Mouse (Mus musculus) layer of hippocampus, adult 2 months (tissue): ENCODE measurements around the gene Tmem220. TPM values are rescaled to one million over a fixed set of nuclear protein-coding genes. Genes with fewer than 3 reads are reported as not detected.

Source experiments
- DNase-seq, 2 experiments: peaks; one replicate each; pipeline ENCODE4 v3.0.0; 2022; ENCODE audit warnings: low spot score in 2 of 2
- H3K27ac ChIP-seq: fragments of 200-600 bp; 2 replicates; pipeline ENCODE4 v1.8.1; 2022
- H3K4me3 ChIP-seq: fragments of 200-600 bp; 2 replicates; pipeline ENCODE4 v1.8.1; 2022; ENCODE audit warnings: mild to moderate bottlenecking
- CTCF ChIP-seq: fragments of 200-600 bp; conservative IDR thresholded peaks from 2 replicates; pipeline ENCODE4 v1.8.1; 2022; ENCODE audit warnings: antibody characterized with exemption, mild to moderate bottlenecking, moderate library complexity
- total RNA-seq, 2 experiments: library from RNA; stranded (reverse); gene quantifications; 2 replicates each; pipeline ENCODE4 v1.2.3; 2021

The Tmem220 gene
- total RNA-seq, 2 experiments from 2014 or later, result 0.44 to 0.95 TPM

DNA sequence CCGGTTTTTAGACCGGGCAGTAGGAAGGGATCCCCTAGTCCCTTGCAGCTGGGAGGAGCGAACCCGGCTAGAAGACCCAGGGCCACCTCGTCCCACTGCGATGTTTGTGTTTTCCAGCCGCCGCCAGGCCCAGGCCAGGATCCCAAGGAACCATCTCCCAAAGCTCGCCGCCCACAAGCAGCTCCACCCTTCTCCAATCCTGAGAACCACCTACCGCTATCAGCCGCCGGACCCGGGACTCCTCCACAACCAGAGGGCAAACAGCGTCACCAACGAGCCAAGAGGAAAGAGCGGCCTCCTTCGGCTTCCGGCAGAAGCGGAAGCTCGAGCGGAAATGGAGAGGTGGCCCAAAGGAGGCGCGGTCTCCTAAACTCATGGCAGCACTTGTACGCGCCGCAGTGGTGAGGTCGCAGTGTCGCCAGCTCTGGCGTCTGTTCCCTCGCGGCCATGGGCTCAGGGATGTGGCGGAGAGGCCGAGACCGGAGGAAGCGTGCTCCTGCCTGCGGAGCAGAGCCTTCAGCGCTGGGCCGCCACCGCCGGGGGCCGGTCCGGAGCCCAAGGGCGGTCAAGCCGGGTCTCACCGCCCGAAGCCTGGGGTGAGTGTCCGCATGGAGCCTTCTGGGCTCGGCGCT, 27.5 kb downstream of the Tmem220 start, which contains the start of the genes Adprm and Sco1:
TSS of gene Adprm (minus strand) at position 274 of the 632 bp plus-strand sequence.
TSS of gene Sco1 (plus strand) at position 350 of the 632 bp plus-strand sequence.
- peak; percentile 69 for TF ChIP-seq CTCF

DNA sequence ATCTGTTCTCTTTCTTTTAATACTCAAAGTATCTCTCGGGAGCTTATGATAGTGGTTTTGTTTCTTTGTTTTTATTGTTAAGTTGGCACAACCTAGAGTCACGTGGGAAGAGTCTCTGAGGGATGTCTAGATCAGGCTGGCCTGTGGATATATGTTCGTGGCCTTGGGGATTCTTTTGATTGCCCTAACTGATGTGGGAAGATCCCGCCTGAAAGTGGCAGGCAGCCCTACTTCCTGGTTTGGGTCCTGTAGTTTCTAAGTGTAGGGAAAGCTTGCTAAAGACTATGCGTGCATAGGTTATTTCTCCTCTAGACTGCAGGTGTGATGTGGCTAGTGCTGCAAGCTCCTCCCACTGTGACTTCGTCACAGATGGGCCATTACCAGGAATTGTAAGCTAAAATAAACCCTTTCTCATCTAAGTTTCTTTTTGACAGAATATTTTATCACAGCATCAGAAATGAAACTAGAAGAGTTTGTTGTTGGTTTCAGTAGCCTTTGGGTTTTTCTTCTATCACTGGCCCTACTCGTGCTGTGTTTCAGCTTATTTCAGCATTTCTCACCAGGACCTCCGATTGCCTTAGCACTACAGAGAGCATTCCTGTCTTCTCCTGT, 29.9 kb downstream of the Tmem220 start:
- H3K4me3 ChIP-seq, result no peak overlapping the region
- H3K27ac ChIP-seq, result no peak overlapping the region
- no peak for DNase-seq
- TF ChIP-seq CTCF, result no peak

More for the DNA sequence above, 27.5 kb downstream of the Tmem220 start, which contains the start of the genes Adprm and Sco1:
- Histone ChIP-seq H3K4me3 (peak within 1 kb of the TSS; percentile 100), H3K27ac (peak within 1 kb of the TSS; percentile 82)
- peak; percentile 82 to 91 for DNase-seq

DNA sequence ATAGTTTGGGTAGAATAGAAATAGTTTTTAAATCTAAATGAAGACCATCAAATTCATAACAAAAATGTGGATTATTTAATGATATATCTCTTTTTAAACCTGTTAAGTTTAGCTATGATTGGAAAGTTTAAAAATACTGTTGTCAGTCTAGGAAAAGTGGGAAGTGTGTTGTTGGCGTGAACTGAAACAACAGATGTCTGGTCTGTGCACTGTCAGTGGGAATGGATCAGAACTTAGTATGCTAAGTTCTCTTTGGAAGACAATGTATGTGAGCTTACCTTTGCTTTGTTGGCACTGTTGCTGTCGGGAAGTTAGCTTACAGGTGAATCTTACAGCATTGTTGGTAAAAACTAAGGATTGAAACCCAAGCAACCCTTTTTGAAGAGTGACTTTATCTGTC, 36.4 kb downstream of the Tmem220 start:
- TF ChIP-seq CTCF, result no peak
- DNase-seq, result no peak
- H3K27ac ChIP-seq, result no peak overlapping the region
- no peak overlapping the region for H3K4me3 ChIP-seq

DNA sequence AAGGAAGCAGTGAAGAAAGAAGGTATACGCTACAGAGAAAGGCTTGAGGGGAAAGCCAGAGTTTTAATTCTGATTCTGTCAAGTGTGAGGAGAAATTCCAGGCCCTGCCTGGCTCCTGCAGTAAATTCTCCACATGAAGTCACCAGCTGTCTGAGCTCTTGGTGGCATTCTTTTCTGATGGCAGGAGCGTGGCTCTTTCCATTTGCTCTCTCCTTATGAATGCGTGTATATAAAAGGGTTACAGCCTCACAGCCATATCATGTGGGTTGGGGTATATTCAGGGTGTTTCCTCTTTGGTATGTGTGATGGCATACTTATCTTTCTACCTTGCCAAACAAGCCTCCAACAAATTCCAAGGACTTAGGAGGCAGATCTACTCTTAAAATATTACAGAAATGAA, 37.8 kb downstream of the Tmem220 start:
- no peak for DNase-seq
- no peak for TF ChIP-seq CTCF
- no peak overlapping the region for H3K4me3 ChIP-seq
- H3K27ac ChIP-seq, result no peak overlapping the region

DNA sequence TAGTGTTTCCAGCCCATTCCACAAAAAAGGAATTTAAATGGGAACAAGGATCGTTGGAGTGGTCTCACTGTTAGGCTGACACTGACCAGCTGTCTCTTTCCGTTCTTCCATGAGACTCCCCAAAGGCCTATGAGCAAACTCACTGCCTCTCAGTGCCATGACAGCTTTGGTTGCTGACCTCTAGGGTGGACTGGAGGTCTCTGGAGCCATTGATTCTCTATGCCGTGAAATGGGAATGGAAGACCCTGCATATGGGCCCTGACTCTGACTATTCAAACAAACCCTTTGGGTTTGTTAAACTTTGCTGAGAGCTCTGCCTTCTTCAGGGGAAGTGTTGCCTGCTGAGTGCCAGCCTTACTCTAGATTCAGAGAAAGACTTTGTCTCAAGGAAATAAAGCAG, 42.8 kb downstream of the Tmem220 start:
- no peak for DNase-seq
- H3K4me3 ChIP-seq, result no peak overlapping the region
- no peak overlapping the region for H3K27ac ChIP-seq
- no peak for TF ChIP-seq CTCF

DNA sequence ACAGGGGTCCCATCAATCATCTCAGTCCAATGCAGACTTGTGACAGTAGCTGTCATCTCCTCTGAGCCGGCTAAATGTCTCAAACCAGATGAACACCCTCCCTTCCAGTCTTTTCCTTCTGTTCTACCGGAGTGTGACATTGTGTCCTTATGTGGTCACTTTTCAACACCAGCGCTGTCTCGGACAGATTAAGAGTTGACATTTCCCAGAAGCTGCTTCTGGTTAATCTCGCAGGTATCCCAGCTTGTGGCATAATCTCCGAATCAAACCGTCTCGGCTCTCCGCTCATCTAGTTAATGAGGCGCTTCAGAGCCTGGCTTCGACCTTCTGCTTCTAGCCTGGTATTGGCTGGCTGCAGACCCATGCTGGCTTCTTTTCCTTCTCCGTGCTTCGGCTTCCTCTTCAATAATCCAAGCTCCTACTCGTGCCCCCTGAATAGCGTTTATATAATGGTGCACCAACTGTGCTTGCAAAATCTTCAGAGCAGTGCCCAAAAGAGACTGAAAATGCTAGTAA, 47.7 kb downstream of the Tmem220 start:
- no peak for TF ChIP-seq CTCF
- no peak overlapping the region for H3K4me3 ChIP-seq

DNA sequence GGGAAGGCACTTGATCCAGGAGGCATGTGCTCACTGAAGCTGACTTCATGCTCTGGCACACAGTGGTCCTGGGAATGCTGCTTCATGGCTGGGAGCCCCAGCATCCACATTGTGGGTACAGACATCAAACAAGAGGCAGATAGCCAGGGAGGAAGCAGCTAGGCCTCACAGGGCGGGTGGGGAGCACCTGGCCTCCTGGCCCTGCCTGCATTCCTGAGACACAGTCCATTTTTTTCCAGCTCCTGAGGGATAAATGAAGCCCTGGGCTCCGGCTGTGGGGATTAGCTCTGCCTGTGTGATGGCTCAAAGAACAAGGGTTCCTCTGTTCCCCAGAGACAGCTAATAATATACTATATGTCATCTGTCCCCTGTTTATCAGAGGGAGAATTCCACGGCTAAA, 50.1 kb downstream of the Tmem220 start:
- no peak for DNase-seq
- TF ChIP-seq CTCF, result no peak
- Histone ChIP-seq H3K27ac (peak overlapping the region; percentile 39; the same call in 1 of the 2 replicates), H3K4me3 (no peak overlapping the region)

More for the DNA sequence above, 47.7 kb downstream of the Tmem220 start:
- DNase-seq, result no peak
- no peak overlapping the region for H3K27ac ChIP-seq

DNA sequence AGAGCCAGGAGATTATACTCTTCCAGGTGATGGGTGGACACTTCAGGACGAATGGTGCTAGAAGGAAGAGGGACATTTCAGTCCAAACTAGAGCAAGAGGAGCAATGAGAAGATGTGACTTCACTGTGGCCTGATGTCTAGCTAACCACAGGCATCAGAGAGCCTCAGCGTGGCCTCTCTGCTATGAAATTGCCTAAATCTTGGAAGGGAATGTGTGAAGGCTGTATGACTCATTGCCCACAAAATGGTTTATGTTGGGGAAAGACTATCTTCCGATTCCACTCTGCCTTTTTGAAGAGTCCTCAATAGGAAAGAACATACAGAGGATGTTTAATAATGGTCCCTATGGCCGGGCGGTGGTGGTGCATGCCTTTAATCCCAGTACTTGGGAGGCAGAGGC, 51.8 kb downstream of the Tmem220 start:
- H3K27ac ChIP-seq, result no peak overlapping the region
- TF ChIP-seq CTCF, result no peak
- no peak overlapping the region for H3K4me3 ChIP-seq
- DNase-seq, result no peak

DNA sequence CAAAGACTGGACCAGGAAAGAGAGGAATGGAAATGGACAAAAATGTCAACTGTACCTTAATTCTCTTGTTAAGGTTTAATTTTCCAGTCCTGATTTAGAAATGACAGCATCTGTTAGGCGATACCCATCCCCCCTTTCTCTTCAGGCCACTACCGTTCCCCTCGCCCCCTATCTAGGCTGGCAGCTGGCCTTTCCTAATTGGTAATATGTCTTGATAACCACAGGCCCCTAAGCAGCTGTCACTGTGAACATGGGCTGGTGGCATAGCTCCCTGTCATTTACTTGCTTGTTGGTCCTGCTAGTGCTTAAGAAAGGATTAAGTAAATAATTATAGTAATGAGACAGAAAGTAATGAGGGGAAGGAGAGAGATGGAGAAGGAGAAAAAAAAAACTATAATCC, 52.5 kb downstream of the Tmem220 start:
- DNase-seq, result no peak
- Histone ChIP-seq H3K4me3 (no peak overlapping the region), H3K27ac (no peak overlapping the region)
- no peak for TF ChIP-seq CTCF

DNA sequence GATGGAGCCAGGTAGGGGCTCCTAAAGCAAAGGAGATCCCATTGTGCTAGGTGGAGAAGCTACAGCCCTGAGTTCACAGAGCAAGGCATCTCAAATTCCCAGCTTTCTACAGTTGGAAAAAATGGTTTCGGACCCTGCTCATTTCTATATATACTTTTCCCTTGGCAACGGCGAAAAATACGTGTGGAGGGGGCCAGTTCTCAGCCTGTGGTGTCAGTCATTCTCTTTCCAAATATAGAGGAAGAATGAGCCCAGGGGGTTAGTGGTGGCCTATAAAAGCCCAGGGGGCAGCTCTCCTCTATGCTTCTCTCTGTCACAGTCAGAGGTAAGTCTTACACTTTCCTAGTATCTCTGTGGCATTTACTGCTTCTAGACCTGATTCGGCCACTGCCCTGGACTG, 53.0 kb downstream of the Tmem220 start, which contains the start of gene Myh3:
TSS of gene Myh3 (plus strand) at position 301 of the 400 bp plus-strand sequence.
- Histone ChIP-seq H3K27ac (no peak within 1 kb of the TSS), H3K4me3 (no peak within 1 kb of the TSS)
- no peak for DNase-seq
- no peak for TF ChIP-seq CTCF

DNA sequence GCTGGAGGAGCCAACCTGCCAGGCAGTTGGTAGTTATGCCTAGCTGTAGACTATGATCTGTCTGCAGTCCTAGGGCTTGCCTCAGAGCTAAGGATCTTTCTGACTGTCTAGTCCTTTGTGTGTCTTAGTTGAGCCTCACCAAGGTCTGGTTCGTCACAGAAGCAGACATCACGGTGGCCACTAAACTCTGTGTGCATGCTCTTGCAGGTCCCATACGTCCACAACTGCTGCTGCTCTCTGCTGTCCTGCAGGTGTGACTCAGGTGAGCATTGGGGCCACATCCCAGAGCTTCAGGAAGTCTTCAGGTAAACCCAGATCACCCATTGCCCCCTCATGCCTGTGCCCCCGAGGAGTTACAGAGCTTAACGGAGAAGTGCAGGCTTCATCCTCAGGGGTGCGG, 53.9 kb downstream of the Tmem220 start:
- DNase-seq, result no peak
- TF ChIP-seq CTCF, result no peak

DNA sequence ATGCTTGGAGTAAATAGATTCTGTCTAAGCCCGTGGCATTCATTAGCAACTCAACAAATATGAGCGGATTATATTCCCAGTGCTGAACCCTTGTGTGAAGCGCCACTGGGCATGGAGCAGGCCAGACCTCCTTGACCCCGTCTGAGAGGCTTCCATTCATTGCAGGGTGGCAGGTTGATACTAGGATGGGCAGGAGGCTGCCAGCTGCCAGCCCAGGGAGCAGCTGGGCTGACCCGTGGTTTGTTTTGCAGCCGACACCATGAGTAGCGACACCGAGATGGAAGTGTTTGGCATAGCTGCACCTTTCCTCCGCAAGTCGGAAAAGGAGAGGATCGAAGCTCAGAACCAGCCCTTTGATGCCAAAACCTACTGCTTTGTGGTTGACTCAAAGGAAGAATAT, 54.8 kb downstream of the Tmem220 start:
- no peak for TF ChIP-seq CTCF
- Histone ChIP-seq H3K27ac (no peak overlapping the region), H3K4me3 (no peak overlapping the region)
- no peak for DNase-seq

More for the DNA sequence above, 53.9 kb downstream of the Tmem220 start:
- Histone ChIP-seq H3K27ac (no peak overlapping the region), H3K4me3 (no peak overlapping the region)

DNA sequence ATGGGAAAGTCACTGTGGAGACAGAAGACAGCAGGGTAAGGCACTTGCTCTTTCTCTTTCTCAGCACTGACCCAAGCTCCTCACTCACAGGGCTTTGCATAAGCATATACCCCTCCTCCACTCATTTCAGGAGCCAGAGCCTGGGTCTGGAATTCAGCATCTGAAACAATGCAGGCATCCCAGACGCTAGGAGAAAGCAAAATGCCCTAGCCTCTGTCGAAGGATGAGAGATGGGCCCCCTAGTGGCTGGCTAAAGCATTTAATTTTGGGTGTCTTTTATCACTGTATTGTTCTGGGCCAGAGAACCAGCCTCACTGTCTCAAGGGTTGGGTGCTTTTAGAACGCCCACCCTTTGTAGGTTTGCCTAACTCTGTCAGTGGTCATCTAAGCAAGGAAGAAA, 55.2 kb downstream of the Tmem220 start:
- H3K4me3 ChIP-seq, result no peak overlapping the region
- peak; percentile 51 to 76 for DNase-seq
- no peak overlapping the region for H3K27ac ChIP-seq
- TF ChIP-seq CTCF, result peak; percentile 94

DNA sequence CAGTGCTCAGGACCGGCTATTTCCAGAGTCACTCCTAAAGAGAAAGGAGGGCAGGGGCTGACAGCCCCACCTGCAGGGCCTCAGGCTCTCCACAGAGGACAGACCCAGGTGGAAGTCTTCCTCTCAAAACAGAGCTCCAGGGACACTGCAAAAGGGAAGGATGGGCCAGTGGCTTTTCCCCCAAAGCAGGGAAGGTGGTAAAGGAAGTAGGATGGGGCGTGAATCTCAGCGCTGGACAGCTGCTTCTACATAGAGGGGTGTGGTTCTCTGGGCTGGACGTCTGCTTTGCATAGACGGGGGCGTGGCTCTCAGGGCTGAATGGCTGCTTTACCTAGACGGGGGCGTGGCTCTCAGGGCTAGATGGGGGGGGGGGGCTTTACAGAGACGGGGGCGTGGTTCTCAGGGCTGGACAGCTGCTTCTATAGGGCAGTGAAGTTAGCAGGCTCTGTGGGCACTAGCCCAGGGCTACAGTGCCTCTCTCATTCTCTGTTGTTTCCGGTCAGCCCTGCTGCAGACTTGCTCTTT, 56.2 kb downstream of the Tmem220 start:
- H3K4me3 ChIP-seq, result no peak overlapping the region
- H3K27ac ChIP-seq, result no peak overlapping the region
- no peak for DNase-seq
- no peak for TF ChIP-seq CTCF
